8 mouse cellular contexts compared by ENCODE assay signal in the genomic region with DNA sequence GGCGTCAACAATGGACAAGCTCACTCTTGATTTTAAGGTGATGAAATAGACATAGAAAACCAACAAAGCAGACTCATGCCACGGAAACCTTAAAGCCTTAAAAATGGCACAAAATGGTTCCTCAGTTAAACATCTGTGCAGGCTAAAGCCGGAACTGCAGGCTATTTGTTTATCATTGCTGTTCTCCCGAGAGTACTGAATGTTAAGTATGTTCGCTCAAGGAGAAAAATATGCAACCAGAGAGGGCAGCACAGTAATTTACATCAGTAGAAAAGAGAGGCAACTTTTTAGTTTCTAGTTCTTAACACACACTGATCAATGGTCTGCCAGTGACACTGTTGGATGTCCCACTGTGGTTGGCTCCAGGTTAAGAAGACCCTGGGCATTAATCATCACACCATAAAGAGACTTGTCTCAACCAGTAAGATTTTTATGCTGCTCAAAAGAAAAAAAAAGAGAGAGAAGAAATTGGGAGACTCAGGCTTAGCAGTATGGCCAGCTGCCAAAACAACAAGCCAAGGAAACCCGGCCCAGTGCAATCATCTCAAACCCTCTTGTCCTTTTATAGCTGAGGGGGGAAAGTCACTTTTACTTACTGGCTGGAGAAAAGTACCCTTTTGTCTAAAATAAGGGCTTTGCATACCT.
DNase-seq lines count a peak whose midpoint lies in the region.

No protein-coding gene starts in this region.

- DNase-seq in gastrocnemius, adult 18-20 months (ENCODE audit: low spot score), result peak; percentile 24
- no peak for DNase-seq in gastrocnemius, adult 8-10 months (ENCODE audit: low spot score in 2 of 2)
- DNase-seq in 3T3-L1 (ENCODE audit: low read depth, low spot score), result peak; percentile 48
- DNase-seq in gastrocnemius, postnatal 14 days, result peak; percentile 28
- DNase-seq in kidney, postnatal 4 days, result peak; percentile 52 to 60
- DNase-seq in c-Kit-positive CD71-positive TER-119-positive erythroid progenitor cells, embryonic 14.5 days (ENCODE audit: low spot score), result no peak
- no peak for DNase-seq in embryo, embryonic 11 days
- no peak for DNase-seq in adrenal gland, adult 8-10 months

- intact Hi-C loops in gastrocnemius, postnatal 14 days (cut with DNase I; ENCODE audit: low total_unique reads), result no loop called here

Comparison
In these comparisons a context has a peak if more than half of its experiments do, and no peak if none do; other contexts are left out.
1. DNase-seq: peak in gastrocnemius, adult 18-20 months (single experiment), 3T3-L1 (single experiment), gastrocnemius, postnatal 14 days (single experiment) and kidney, postnatal 4 days (2 of 2); none in gastrocnemius, adult 8-10 months (0 of 2), c-Kit-positive CD71-positive TER-119-positive erythroid progenitor cells, embryonic 14.5 days (single experiment), embryo, embryonic 11 days (single experiment) and adrenal gland, adult 8-10 months (single experiment).